Mouse (Mus musculus) gastrocnemius, postnatal 4 days (tissue): Measurements from ENCODE around the gene Ints3. TPM values are rescaled to one million over a fixed set of nuclear protein-coding genes. Genes with fewer than 3 reads are reported as not detected.

Experiments used
- DNase-seq, 2 experiments: peaks; one replicate each; pipeline ENCODE4 v3.0.0; 2021 to 2022; ENCODE audit warnings: low spot score in 2 of 2, mixed read lengths in 2 of 2
- total RNA-seq, 2 experiments: library from RNA; stranded (reverse); gene quantifications; 2 replicates each; pipeline ENCODE4 v1.2.3; 2021

Ints3 gene
- total RNA-seq, 2 experiments from 2014 or later: 31.8 to 32.0 TPM

GRCm38 (mm10) chr3:90446389-90447122 lies 13.1 kb upstream of the Ints3 start:
- DNase-seq: peak; percentile 88 to 92

DNA sequence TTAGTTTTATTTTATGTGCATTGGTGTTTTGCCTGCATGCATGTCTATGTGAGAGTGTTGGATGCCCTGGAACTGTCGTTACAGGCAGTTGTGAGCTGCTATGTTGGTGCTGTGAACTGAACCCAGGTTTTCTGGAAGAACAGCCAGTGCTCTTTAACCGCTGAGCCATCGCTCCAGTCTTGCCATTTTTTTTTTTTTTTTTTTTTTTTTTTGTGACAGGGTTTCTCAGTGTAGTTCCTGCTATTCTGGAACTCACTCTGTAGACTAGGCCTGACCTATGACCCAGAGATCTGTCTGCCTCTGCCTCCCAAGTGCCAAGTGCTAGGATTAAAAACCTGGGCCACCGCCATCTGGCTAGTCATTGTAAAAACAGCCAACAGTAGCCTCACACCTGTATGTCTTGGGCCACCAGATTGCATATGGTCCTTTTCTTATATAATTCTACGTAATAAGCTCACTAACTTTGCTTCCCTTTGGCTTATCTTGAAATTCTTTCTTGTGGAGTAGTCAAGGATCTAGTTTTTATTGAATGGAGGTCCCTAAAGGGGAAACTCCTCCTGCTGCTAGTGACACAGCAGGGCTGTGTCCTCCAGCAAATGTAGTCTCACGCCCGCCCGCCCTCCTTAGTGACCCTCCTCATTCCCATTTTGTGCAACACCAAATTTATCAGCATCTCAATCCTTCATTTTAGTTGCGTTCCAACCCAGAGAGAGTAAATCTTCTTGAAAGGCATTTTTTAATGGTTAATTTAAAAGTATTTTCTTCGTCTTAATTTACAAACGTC lies 12.2 kb upstream of the Ints3 start:
- DNase-seq: no peak

DNA sequence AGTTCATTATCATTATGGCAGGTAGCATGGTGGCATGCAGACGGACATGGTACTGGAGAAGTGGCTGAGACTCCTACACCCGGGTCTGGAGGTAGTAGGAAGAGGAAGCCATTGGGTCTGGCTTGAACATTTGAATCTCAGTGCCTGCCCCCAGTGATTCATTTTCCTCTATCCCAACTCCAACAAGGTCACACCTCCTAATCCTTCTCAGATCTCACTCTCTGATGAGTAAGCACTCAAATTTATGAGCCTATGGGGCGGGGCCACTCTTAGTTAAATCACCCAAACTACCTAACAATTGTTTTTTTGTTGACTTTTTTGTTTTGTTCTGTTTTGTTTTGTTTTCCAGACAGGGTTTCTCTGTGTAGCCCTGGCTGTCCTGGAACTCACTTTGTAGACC lies 10.6 kb upstream of the Ints3 start:
- DNase-seq: no peak

DNA sequence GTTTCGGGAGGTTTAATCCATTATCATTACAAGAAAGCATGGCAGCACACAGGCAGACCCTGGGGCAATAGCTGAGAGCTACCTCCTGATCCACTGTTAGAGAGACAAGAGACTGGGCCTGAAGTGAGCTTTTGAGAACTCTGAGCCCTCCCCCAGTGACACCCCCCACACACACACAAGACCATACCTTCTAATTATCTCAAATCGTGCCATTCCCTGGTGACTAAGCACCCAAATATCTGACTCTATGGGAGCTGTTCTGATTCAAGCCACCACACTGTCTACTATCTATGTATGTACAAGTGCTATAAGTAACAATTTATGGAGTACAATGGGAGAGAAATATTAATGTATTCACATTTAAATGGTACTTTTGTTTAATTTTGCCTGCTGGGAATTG lies 7.3 kb upstream of the Ints3 start:
- DNase-seq: no peak

GRCm38 (mm10) chr3:90437131-90437530 lies 3.7 kb upstream of the Ints3 start:
- DNase-seq: no peak

- no peak for DNase-seq
Observed at GRCm38 (mm10) chr3:90434073-90434730, 780 bp upstream of the Ints3 start.

DNA sequence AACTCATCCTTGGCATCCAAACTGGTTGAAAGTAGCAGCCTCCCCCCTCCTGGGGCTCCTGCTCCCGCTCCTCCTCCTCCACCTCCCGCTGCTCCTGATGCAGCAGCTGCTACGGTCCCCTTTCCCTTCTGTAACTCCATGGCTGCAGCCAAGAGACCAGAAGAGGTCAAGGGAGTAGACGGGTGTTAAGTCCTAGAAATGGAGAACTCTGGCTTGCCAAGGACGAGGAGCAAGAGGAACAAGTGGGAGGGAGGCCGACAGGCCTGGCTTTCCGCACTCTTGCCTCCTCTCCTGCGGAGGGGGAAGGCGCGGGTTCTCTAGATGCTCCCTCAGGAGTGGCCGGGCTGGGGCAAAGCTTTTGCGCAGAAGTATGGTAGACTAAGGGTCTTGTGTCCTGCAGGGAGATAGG lies 607 bp downstream of the Ints3 start:
- DNase-seq: peak in 1 of 2 experiments; percentile 58

- no peak for DNase-seq
Observed at GRCm38 (mm10) chr3:90432348-90432747, 1.1 kb downstream of the Ints3 start.

DNA sequence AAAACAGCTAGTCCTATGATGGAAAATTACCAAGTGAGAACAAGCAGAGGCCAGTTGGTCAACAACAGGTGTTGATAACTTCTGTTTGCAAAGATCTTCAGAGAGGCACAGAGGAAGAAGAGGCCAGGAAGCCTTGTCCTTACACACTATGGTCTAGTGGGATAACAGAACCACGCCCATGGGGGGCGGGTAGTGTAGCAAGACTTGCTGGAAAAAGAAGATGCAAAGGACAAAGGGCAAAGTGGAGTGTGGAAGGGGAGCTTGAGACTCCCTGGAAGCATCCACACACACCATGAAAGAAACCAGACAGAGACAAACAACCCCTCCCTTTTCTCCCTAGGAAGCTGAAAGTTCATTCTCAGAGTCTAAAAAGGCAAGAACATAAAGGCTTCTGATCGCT lies 3.8 kb downstream of the Ints3 start:
- DNase-seq: no peak

- no peak for DNase-seq
Observed at GRCm38 (mm10) chr3:90428186-90428585, 5.2 kb downstream of the Ints3 start.

DNA sequence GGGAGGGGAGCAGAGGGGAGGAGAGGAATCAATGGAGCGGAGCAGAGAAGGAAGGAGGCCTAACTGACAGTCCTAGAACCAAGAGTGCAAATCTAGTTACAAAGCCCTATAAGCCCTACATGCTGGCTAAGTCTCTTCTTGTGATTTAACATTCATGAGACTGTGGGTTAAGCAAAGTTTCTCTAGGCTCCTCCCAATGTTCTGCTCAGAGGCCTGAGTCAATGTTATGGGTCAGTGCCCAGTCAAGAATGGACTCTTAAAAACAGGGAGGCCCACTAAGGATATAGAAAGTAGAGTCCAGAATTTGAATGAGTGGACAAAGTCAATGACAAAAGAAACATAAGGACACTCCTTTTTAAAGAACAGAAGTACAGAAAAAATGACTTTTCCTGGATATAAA lies 5.8 kb downstream of the Ints3 start:
- no peak for DNase-seq

DNA sequence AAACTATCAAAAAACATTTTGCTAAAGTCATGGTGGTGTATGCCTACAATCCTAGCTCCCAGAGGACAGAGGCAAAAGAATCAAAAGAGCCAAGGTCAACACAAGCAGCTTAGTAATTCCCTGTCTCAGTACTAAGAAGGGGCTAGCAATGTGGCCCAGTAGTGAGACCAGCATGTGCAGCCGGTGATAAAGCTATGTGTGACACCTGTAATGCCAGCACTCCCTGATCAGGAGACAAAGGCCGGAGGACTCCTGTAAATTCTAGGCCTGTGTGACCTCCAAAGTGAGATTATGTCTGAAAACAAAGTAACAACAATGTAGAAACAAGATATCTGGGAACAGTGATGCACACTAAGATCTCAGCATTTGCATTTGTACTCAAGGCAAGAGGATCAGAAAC lies 7.9 kb downstream of the Ints3 start:
- DNase-seq: no peak

GRCm38 (mm10) chr3:90423549-90423948 lies 9.9 kb downstream of the Ints3 start:
- no peak for DNase-seq

DNA sequence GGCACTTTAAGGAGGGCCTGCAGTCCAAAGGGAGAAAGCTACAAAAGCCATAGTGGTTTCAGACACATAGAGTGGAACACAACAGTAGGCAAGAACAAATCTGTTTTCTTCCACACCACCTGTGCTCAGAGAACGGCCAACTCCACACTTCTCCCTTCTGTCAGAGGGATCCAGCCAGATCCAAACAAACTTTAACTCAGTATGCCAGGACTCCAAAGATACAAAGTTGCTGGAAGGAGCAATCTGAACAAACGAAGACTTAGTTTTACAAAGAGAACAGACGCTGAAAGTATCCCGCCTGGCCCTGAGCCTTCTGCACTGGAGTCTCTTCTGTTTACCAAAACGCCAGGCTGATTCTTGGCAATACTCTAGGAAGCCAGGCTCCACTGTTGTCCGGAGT lies 12.7 kb downstream of the Ints3 start:
- DNase-seq: no peak

GRCm38 (mm10) chr3:90413011-90413396 lies 20.4 kb downstream of the Ints3 start:
- DNase-seq: no peak

DNA sequence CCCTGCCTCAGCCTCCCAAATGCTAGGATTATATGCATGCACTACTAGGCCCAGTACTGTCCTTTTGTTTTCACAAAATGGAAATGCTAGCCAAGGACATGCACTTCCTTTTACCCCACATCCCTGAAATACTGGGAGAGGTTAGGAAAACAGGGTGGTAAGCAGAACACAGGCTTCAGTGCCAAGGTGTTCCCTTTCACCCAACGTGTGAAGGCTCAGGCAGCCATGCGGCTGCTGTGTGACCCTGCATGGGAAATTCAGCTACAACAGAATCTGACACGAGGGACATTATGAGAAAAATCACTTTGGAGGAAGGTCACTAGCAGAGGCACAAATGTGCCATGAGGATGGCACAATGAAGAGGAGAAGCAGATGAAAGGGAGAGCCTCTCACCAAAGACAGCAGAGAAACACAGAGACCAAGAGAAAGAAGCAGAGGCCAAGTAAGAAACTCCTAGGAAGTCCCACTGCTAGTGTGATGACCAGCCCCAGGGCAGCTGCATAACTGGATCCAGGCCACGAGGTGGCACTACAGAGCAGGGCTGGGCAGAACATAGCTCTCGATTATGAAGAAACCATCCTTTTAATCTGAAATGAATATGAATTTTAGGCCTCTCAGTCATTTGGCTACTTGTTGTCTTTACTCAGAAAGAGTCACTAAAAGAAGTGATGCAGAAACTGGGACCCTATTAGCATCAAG lies 21.0 kb downstream of the Ints3 start:
- DNase-seq: peak; percentile 63 to 74

DNA sequence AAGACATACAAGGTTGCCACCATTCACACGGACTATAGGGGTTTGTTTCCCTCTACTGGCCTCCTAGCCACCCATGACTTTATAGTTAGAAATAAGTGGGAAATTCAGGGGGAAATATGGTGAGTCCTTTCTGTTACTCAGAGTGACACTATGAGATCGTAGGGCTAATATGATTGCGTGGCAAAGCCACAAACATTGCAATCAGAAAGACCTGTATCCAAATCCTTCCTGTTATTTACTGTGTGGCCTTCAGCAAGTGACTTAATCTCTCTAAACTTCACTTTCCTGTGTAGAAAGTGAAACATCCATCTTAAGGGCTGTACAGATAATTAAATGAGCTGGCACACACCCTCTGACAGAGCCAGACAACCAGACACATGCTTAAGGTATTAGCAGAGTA lies 24.7 kb downstream of the Ints3 start:
- no peak for DNase-seq

GRCm38 (mm10) chr3:90406414-90406813 lies 27.0 kb downstream of the Ints3 start:
- no peak for DNase-seq

- DNase-seq: no peak
Observed at GRCm38 (mm10) chr3:90404609-90405008, 28.8 kb downstream of the Ints3 start.

DNA sequence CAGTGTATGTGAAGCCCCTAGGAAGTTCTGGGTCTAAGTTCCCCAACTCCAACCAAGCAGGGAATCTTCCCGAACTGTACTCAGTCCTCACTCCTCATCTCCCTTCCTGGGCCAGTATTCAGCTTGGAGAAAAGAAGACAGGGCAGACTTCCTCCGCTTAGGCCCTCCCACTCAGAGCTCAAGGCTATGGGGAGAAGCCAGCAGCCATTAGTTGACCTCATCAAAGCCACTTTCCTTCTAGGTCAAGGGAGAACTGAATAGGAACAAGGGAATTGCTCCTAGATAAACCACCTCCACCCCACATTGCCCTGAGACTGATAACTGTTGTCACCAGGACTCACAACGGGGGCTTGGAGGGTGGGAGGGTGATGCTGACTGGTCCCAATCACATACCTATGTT lies 29.3 kb downstream of the Ints3 start:
- no peak for DNase-seq

GRCm38 (mm10) chr3:90400993-90401392 lies 32.4 kb downstream of the Ints3 start:
- DNase-seq: no peak

DNA sequence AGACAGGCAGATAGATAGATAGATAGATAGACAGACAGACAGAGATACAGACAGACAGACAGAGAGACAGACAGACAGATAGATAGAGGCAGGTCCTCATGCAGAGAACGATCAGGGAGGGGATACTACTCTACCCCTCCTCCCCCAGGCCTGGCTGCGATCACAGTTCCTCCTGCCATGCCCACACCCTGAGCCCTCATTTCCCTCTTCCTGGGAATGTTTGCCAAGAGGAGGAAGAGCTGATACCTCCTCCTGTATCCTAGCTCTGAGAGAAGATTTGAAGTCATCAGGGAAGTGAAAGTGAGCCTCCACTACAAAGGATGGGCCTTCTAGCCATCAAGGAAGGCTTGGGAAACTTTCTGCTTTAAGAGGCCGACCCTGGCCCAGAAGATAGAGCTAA lies 37.8 kb downstream of the Ints3 start:
- DNase-seq: no peak
